Mouse (Mus musculus) lung, adult 2 months (tissue): ENCODE data around the gene Tes3-ps. TPM values are rescaled to one million over a fixed set of nuclear protein-coding genes. Genes with fewer than 3 reads are reported as not detected.
A peak's percentile ranks its signal among the peaks of the same experiment; 100 is the strongest.

Source experiments
- DNase-seq: peaks from one replicate; pipeline ENCODE4 v3.0.0; 2022
- H3K4me1 ChIP-seq: fragments of 200-500 bp; 2 replicates; pipeline ENCODE4 v1.6.1; 2011; ENCODE audit warnings: low read length; ENCODE audit not compliant: control insufficient read depth, insufficient read depth
- H3K4me3 ChIP-seq: fragments of 200-500 bp; replicated peaks from 2 replicates; pipeline ENCODE3; 2011; ENCODE audit warnings: low read depth, mild to moderate bottlenecking, control low read depth, low read length; ENCODE audit errors: extremely low read depth
- CTCF ChIP-seq: fragments of 200-500 bp; IDR thresholded peaks from 2 replicates; pipeline ENCODE4 v1.5.1; 2011; ENCODE audit warnings: mild to moderate bottlenecking, low read length, control low read depth; ENCODE audit not compliant: insufficient read depth
- POLR2A ChIP-seq: fragments of 200-500 bp; IDR thresholded peaks from 2 replicates; pipeline ENCODE4 v1.6.1; 2011; ENCODE audit warnings: low read depth, mild to moderate bottlenecking, control low read depth, low read length, borderline replicate concordance; ENCODE audit errors: extremely low read depth
- WGBS: fragments of 180-500 bp; shearing (Covaris S2); methylation state at CpG from one replicate; pipeline ENCODE4 v1.1.7; 2018; 5-methylcytosine and 5-hydroxymethylcytosine counted together
- polyA plus RNA-seq: library from polyadenylated mRNA; depleted of rRNA; stranded (reverse); fragments of >200 nt; gene quantifications from 2 replicates; pipeline ENCODE4 v1.2.3, GENCODE M21; 2012

The Tes3-ps gene
- polyA plus RNA-seq, 1 experiment = not detected

GRCm38 (mm10) chr13:49480551-49480950, 12.6 kb upstream of the Tes3-ps start:
- H3K4me3 ChIP-seq = no peak overlapping the region
- H3K4me1 ChIP-seq = peaks cover 8% of the 10 kb centered on the region
- WGBS = 36% methylated on average over 5 of the region's 5 CpGs
- DNase-seq = peak; percentile 44
- TF ChIP-seq POLR2A (no peak), CTCF (no peak)

GRCm38 (mm10) chr13:49485388-49485787, 7.7 kb upstream of the Tes3-ps start:
- no peak for DNase-seq
- 80% methylated on average over 5 of the region's 5 CpGs for WGBS

GRCm38 (mm10) chr13:49504510-49504909, 11.4 kb downstream of the Tes3-ps start, which contains the start of gene Ecm2:
Gene Ecm2 (plus strand): TSS chr13:49504810.
- DNase-seq = no peak
- WGBS = 25% methylated on average over 4 of the region's 4 CpGs
- peak within 1 kb of the TSS; percentile 53 for H3K4me3 ChIP-seq
- no peaks in the 10 kb centered on the region; the same call in none of the 2 replicates for H3K4me1 ChIP-seq
- TF ChIP-seq CTCF (no peak), POLR2A (no peak)

More at GRCm38 (mm10) chr13:49485388-49485787, 7.7 kb upstream of the Tes3-ps start:
- no peak for TF ChIP-seq POLR2A
- TF ChIP-seq CTCF = no peak
- peaks cover 3% of the 10 kb centered on the region; the same call in 1 of the 2 replicates for H3K4me1 ChIP-seq
- no peak overlapping the region for H3K4me3 ChIP-seq

GRCm38 (mm10) chr13:49505776-49506175, 12.7 kb downstream of the Tes3-ps start:
- WGBS = 73% methylated on average over 4 of the region's 4 CpGs
- no peaks in the 10 kb centered on the region; the same call in none of the 2 replicates for H3K4me1 ChIP-seq
- TF ChIP-seq CTCF (no peak), POLR2A (no peak)
- no peak for DNase-seq
- no peak overlapping the region for H3K4me3 ChIP-seq

DNA sequence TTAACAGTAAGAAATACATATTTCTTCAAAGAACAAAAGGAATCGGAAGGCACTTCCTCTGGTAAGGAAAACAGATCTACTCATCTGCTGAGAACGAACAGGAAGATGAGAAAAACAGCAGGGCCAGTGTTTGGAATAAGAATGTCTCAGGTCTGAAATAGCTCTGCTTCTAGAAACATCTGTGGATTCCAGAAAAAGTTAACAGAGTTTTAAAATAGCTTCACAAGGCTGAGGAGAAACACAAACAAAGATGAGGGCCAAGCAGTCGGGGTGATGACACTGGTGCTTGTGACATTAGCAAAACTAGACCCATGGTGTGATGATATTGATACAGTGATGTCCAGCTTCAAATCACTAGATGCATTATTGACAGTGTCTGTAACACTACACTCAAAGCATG, 14.1 kb downstream of the Tes3-ps start:
- DNase-seq = no peak
- TF ChIP-seq POLR2A (no peak), CTCF (no peak)
- H3K4me3 ChIP-seq = no peak overlapping the region
- WGBS = 38% methylated on average over 3 of the region's 3 CpGs
- no peaks in the 10 kb centered on the region; the same call in none of the 2 replicates for H3K4me1 ChIP-seq

DNA sequence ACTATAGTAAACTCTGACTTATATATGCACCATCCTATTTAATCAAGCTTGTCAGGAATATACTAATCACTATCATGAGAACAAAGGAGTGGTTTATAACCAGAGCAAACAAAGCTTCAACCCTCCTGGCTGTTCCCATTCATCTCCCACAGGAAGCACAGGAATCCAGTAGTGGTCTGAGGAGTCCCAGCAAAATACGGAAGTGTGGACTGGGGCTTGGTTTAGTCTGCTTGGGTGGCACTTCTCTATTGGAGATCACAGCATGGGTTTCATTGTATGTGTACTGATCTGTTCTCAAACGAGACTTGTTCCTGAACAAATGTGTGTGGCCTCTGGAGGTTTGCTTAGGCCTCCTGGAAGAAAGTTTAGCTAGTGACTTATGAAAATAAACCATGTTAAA, 25.6 kb downstream of the Tes3-ps start:
- 40% methylated on average over 2 of the region's 2 CpGs for WGBS

DNA sequence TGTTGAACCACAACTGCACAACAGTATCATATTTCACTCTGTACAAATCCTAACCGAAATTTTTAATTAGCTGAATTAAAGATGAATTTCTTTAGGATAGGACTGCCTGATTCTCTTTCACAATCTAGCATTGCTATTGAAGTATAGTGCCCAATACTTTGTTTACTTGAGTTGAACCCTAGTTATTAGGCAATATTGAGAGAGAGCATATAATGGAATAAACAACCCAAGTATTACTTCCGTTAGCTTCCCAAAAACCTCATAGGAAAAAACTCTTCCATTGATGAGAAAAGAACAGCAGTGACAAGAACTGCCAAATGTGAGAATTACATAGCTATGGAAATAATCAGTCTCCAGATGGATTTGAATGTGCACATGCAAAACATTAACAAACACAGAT, 33.1 kb downstream of the Tes3-ps start:
- TF ChIP-seq CTCF = no peak
- WGBS = 69% methylated on average over 2 of the region's 2 CpGs
- no peak for DNase-seq
- Histone ChIP-seq H3K4me1 (no peaks in the 10 kb centered on the region), H3K4me3 (no peak overlapping the region)

More for the DNA sequence above, 25.6 kb downstream of the Tes3-ps start:
- no peak for DNase-seq
- H3K4me3 ChIP-seq = no peak overlapping the region
- no peak for TF ChIP-seq POLR2A
- no peak for TF ChIP-seq CTCF
- peaks cover 4% of the 10 kb centered on the region; the same call in 1 of the 2 replicates for H3K4me1 ChIP-seq

DNA sequence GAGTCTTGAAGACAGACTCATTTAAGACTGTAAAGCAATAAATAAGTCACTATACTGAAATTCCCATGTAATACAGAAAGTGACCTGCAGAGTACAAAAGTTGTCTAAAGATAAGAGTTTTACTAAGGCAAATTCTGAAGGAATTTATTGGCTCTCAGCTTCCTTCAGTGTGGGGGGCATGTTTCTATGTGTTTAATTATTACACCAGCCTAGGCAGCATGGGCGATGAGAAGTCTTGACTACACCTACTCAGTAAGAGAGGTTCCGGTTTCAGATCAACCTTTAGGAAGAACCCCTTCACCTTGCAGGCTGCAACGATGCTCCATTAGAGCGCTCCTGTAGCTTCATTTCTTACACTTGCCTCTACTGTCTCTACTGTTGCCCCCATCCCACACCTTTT, 37.5 kb downstream of the Tes3-ps start:
- WGBS = 97% methylated on average over 4 of the region's 4 CpGs
- Histone ChIP-seq H3K4me1 (no peaks in the 10 kb centered on the region), H3K4me3 (no peak overlapping the region)
- no peak for DNase-seq
- no peak for TF ChIP-seq CTCF
- TF ChIP-seq POLR2A = no peak

- TF ChIP-seq POLR2A (no peak), CTCF (no peak)
- 98% methylated on average over 1 of the region's 1 CpGs for WGBS
- no peaks in the 10 kb centered on the region for H3K4me1 ChIP-seq
- no peak for DNase-seq
- no peak overlapping the region for H3K4me3 ChIP-seq
Measured at GRCm38 (mm10) chr13:49536946-49537345, 43.8 kb downstream of the Tes3-ps start.

GRCm38 (mm10) chr13:49538693-49539092, 45.6 kb downstream of the Tes3-ps start:
- WGBS = 63% methylated on average over 1 of the region's 1 CpGs
- no peak for TF ChIP-seq POLR2A
- TF ChIP-seq CTCF = no peak

More at GRCm38 (mm10) chr13:49538693-49539092, 45.6 kb downstream of the Tes3-ps start:
- Histone ChIP-seq H3K4me1 (no peaks in the 10 kb centered on the region), H3K4me3 (no peak overlapping the region)
- DNase-seq = no peak
